Mouse (Mus musculus): ENCODE measurements at regions not wholly inside any gene's neighbourhood (a gene's known extent, or its start where the extent isn't known, plus 50 kb on each side); places are given as distances from the start of the nearest gene placed in this dataset.

- TF ChIP-seq POLR2A (IDR thresholded peaks at IDR 0.05; ENCODE audit: borderline replicate concordance, extremely low read depth, low read depth, low read length) (no peak), CTCF (IDR thresholded peaks at IDR 0.05; ENCODE audit: insufficient read depth, low read length) (no peak)
Observed at GRCm38 (mm10) chr7:136844282-136844681, 50.1 kb upstream of the Mgmt start.

Measured in lung, adult 2 months (tissue).